Mouse (Mus musculus): ENCODE measurements around the gene Kcnk5.

Gene Kcnk5

GRCm38 (mm10) chr14:20144093-20144492 is 37.5 kb downstream of the Kcnk5 start:
- in situ Hi-C loops (cut with MboI; ENCODE audit: low pct_unique_long_range_greater_than_20kb in 1 of 2, low sequenced_read_pairs in 2 of 2, unreplicated experiment in 1 of 2): no loop called here

GRCm38 (mm10) chr14:20138484-20139355 is 42.9 kb downstream of the Kcnk5 start, which contains the start of gene Saysd1:
TSS of gene Saysd1 (minus strand) at chr14:20138534.
- in situ Hi-C loops (cut with MboI; ENCODE audit: low pct_unique_long_range_greater_than_20kb in 1 of 2, low sequenced_read_pairs in 2 of 2, unreplicated experiment in 1 of 2): no loop called here

GRCm38 (mm10) chr14:20134965-20135671 is 46.5 kb downstream of the Kcnk5 start:
- in situ Hi-C loops (cut with MboI; ENCODE audit: low pct_unique_long_range_greater_than_20kb in 1 of 2, low sequenced_read_pairs in 2 of 2, unreplicated experiment in 1 of 2): no loop called here

GRCm38 (mm10) chr14:20128162-20128561 is 53.4 kb downstream of the Kcnk5 start:
- in situ Hi-C loops (cut with MboI; ENCODE audit: low pct_unique_long_range_greater_than_20kb in 1 of 2, low sequenced_read_pairs in 2 of 2, unreplicated experiment in 1 of 2): loop anchor here in 1 of 2 experiments (5.0 kb wide), 1 partner anchor 34 kb away; no protein-coding TSS in a partner anchor

- in situ Hi-C loops (cut with MboI; ENCODE audit: low pct_unique_long_range_greater_than_20kb in 1 of 2, low sequenced_read_pairs in 2 of 2, unreplicated experiment in 1 of 2): loop anchor here in 1 of 2 experiments (5.0 kb wide), 1 partner anchor 35 kb away; no protein-coding TSS in a partner anchor
Measured at GRCm38 (mm10) chr14:20127406-20128087, 54.1 kb downstream of the Kcnk5 start.

- in situ Hi-C loops (cut with MboI; ENCODE audit: low pct_unique_long_range_greater_than_20kb in 1 of 2, low sequenced_read_pairs in 2 of 2, unreplicated experiment in 1 of 2): no loop called here
Measured at GRCm38 (mm10) chr14:20120868-20121267, 60.7 kb downstream of the Kcnk5 start.

GRCm38 (mm10) chr14:20120012-20120411 is 61.6 kb downstream of the Kcnk5 start:
- in situ Hi-C loops (cut with MboI; ENCODE audit: low pct_unique_long_range_greater_than_20kb in 1 of 2, low sequenced_read_pairs in 2 of 2, unreplicated experiment in 1 of 2): no loop called here

- in situ Hi-C loops (cut with MboI; ENCODE audit: low pct_unique_long_range_greater_than_20kb in 1 of 2, low sequenced_read_pairs in 2 of 2, unreplicated experiment in 1 of 2): no loop called here
Measured at GRCm38 (mm10) chr14:20116149-20116605, 65.4 kb downstream of the Kcnk5 start.

GRCm38 (mm10) chr14:20114951-20115350 is 66.7 kb downstream of the Kcnk5 start:
- in situ Hi-C loops (cut with MboI; ENCODE audit: low pct_unique_long_range_greater_than_20kb in 1 of 2, low sequenced_read_pairs in 2 of 2, unreplicated experiment in 1 of 2): loop anchor here in 1 of 2 experiments (5.0 kb wide), 1 partner anchor 132 kb away; no protein-coding TSS in a partner anchor

- in situ Hi-C loops (cut with MboI; ENCODE audit: low pct_unique_long_range_greater_than_20kb in 1 of 2, low sequenced_read_pairs in 2 of 2, unreplicated experiment in 1 of 2): loop anchor here in 1 of 2 experiments (5.0 kb wide), 1 partner anchor 133 kb away; no protein-coding TSS in a partner anchor
Measured at GRCm38 (mm10) chr14:20113964-20114363, 67.6 kb downstream of the Kcnk5 start.

- in situ Hi-C loops (cut with MboI; ENCODE audit: low pct_unique_long_range_greater_than_20kb in 1 of 2, low sequenced_read_pairs in 2 of 2, unreplicated experiment in 1 of 2): loop anchor here in 1 of 2 experiments (5.0 kb wide), 1 partner anchor 134 kb away; no protein-coding TSS in a partner anchor
Measured at GRCm38 (mm10) chr14:20113189-20113961, 68.2 kb downstream of the Kcnk5 start.

- in situ Hi-C loops (cut with MboI; ENCODE audit: low pct_unique_long_range_greater_than_20kb in 1 of 2, low sequenced_read_pairs in 2 of 2, unreplicated experiment in 1 of 2): loop anchor here in 1 of 2 experiments (5.0 kb wide), 1 partner anchor 135 kb away; no protein-coding TSS in a partner anchor
Measured at GRCm38 (mm10) chr14:20112218-20112617, 69.4 kb downstream of the Kcnk5 start.

GRCm38 (mm10) chr14:20110945-20111344 is 70.7 kb downstream of the Kcnk5 start:
- in situ Hi-C loops (cut with MboI; ENCODE audit: low pct_unique_long_range_greater_than_20kb in 1 of 2, low sequenced_read_pairs in 2 of 2, unreplicated experiment in 1 of 2): loop anchor here in 1 of 2 experiments (5.0 kb wide), 1 partner anchor 136 kb away; no protein-coding TSS in a partner anchor

GRCm38 (mm10) chr14:20106271-20106670 is 75.3 kb downstream of the Kcnk5 start:
- in situ Hi-C loops (cut with MboI; ENCODE audit: low pct_unique_long_range_greater_than_20kb in 1 of 2, low sequenced_read_pairs in 2 of 2, unreplicated experiment in 1 of 2): loop anchor here in 1 of 2 experiments (10.0 kb wide), 1 partner anchor 139 kb away; no protein-coding TSS in a partner anchor

GRCm38 (mm10) chr14:20103207-20103606 is 78.4 kb downstream of the Kcnk5 start:
- in situ Hi-C loops (cut with MboI; ENCODE audit: low pct_unique_long_range_greater_than_20kb in 1 of 2, low sequenced_read_pairs in 2 of 2, unreplicated experiment in 1 of 2): loop anchor here in 1 of 2 experiments (10.0 kb wide), 1 partner anchor 142 kb away; no protein-coding TSS in a partner anchor

GRCm38 (mm10) chr14:20098061-20098460 is 83.5 kb downstream of the Kcnk5 start:
- in situ Hi-C loops (cut with MboI; ENCODE audit: low pct_unique_long_range_greater_than_20kb in 1 of 2, low sequenced_read_pairs in 2 of 2, unreplicated experiment in 1 of 2): loop anchor here in 1 of 2 experiments (5.0 kb wide), 1 partner anchor 49 kb away; no protein-coding TSS in a partner anchor

GRCm38 (mm10) chr14:20094942-20095341 is 86.7 kb downstream of the Kcnk5 start:
- in situ Hi-C loops (cut with MboI; ENCODE audit: low pct_unique_long_range_greater_than_20kb in 1 of 2, low sequenced_read_pairs in 2 of 2, unreplicated experiment in 1 of 2): loop anchor here in 1 of 2 experiments (5.0 kb wide), 1 partner anchor 52 kb away; no protein-coding TSS in a partner anchor
